Mouse (Mus musculus) cerebellum, adult 8-10 months (tissue): ENCODE data around the gene Gm17019.
"Not testable (repeated sequence)": the region's sequence is repeated elsewhere in the genome, so short reads cannot be mapped to it uniquely, and the experiment has no call there.

Experiments used
- DNase-seq: peaks from one replicate; pipeline ENCODE4 v3.0.0; 2022

Gm17019 gene

DNA sequence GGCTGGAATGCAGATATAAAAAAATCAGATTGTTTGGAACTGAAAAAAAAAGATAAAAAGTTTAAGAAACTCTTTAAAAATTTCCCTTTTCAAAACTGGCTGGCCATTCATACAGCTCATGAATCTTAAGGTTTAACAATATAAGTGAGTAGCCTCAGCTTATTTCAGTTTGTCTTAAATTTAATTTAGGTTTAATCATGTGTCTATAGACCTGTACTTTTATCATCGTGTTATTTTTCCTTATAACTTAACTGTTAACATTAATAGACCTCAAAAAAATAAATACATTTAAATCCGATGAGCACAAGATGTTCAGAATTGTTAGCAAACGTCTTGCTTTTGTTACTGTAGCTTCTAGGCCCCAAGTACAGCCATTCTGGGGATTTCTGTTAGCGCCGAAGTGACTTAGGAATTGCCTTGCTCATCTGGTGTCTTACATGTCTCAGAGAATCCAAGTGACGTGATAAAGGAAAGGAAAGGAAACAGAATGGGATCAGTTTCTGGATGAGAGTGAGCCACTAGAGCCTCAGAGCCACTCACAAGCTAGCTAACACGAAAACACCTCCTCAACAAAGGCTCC is 36.0 kb downstream of the Gm17019 start:
- not testable (repeated sequence) for DNase-seq

DNA sequence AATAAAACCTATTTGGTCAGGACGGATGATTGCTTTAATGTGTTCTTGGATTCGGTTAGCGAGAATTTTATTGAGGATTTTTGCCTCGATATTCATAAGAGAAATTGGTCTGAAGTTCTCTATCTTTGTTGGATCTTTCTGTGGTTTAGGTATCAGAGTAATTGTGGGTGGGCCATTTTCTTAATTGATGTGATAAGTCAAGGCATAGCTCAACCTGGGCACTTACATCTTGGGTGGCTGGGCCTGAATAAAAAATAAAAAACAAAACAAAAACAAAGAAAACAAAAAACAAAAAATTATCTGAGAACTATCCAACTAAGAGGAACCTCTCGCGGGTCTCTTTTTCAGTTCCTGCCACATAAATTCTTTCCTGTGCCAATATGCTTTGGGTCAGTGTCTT is 38.7 kb downstream of the Gm17019 start:
- not testable (repeated sequence) for DNase-seq

DNA sequence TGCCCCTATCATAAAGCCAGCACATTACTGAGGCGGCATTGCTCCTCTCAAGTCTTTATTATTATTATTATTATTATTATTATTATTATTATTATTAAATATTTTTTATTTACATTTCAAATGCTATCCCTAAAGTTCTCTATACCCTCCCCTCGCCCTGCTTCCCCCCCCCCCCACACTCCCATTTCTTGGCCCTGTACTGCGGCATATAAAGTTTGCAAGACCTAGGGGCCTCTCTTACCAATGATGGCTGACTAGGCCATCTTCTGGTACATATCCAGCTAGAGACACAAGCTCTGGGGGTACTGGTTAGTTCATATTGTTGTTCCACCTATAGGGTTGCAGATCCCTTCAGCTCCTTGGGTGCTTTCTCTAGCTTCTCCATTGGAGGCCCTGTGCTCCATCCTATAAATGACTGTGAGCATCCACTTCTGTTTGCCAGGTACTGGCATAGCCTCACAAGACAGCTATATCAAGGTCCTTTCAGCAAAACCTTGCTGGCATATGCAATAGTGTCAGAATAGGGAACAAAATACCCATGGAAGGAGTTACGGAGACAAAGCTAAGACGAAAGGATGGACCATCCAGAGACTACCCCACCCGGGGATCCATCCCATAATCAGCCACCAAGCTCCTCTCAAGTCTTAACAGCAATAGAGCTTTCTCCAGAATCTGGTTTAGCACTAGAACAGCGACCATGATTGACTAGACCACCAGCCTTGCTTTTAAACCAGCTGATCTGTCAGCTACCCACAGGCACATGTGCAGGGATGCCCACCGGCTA is 42.2 kb downstream of the Gm17019 start:
- not testable (repeated sequence) for DNase-seq

DNA sequence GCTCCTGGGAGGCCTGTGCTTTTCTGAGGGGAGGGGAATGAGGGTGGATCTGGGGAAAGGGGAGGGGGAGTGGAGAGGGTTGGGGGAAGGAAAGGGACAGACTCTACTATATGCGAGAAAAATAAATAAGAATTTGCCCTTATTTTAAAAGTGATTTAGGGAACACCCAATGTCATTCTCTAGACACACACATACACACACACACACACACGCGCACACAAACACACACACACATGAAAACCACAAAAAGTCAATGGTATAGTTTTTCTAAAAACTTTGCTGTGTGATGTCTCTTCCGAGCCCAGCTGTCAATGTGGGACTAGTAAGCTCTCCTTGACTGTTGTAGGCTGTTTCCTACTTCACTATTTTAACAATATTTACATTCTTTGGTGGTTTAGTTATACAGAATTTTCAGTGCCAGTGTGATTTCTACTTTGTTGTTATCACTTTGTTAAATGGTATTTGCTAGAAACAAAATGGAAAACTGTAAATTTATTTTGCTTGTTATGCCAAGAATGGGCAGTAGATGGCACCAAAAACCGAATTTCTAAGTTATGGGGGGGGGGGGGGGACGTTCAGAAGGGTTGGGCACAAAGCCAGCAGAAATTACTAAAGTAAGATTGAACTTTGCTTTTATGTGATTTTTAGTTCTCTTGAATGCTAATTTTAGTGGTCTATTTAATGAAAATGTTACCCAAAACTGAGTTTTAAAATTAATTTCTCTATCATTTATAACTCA is 46.0 kb downstream of the Gm17019 start:
- DNase-seq, result not testable (repeated sequence)
